Mouse (Mus musculus): Measurements from ENCODE around the gene Usp7. TPM values are rescaled to one million over a fixed set of nuclear protein-coding genes. Genes with fewer than 3 reads are reported as not detected.

The Usp7 gene
- 6.3 and 6.8 TPM in 2 replicates for polyA plus RNA-seq (2012; rRNA removed; ENCODE audit: low replicate concordance)

GRCm38 (mm10) chr16:8791949-8792557 is at the start of gene Usp7:
Gene Usp7 (minus strand): TSS chr16:8792308.

GRCm38 (mm10) chr16:8829564-8830359 is 37.7 kb upstream of the Usp7 start, which contains the start of gene 1810013L24Rik:
Gene 1810013L24Rik (plus strand): TSS chr16:8830100.

GRCm38 (mm10) chr16:8680470-8680869 is 111.6 kb downstream of the Usp7 start, which contains the start of gene Gm5767:
Gene Gm5767 (plus strand): TSS chr16:8680770.

GRCm38 (mm10) chr16:8671551-8672349 is 120.4 kb downstream of the Usp7 start, which contains the start of gene Carhsp1:
Gene Carhsp1 (minus strand): TSS chr16:8672155.

Other genes starting within 250 kb of the Usp7 start
- 221 and 282 TPM in 2 replicates for gene Pmm2, start 154.6 kb downstream of the Usp7 start, polyA plus RNA-seq (2012; rRNA removed; ENCODE audit: low replicate concordance)
- gene Tmem186, start 154.6 kb downstream of the Usp7 start, polyA plus RNA-seq (2012; rRNA removed; ENCODE audit: low replicate concordance): 6.6 and 10.4 TPM in 2 replicates
- gene Carhsp1, start 120.2 kb downstream of the Usp7 start, polyA plus RNA-seq (2012; rRNA removed; ENCODE audit: low replicate concordance): 78.5 and 171 TPM in 2 replicates
- 0.54 and 0.81 TPM in 2 replicates for gene Gm5767, start 111.5 kb downstream of the Usp7 start, polyA plus RNA-seq (2012; rRNA removed; ENCODE audit: low replicate concordance)
- gene 1810013L24Rik, start 37.8 kb upstream of the Usp7 start, polyA plus RNA-seq (2012; rRNA removed; ENCODE audit: low replicate concordance): 5.1 and 8.1 TPM in 2 replicates